Mouse (Mus musculus) gastrocnemius, postnatal 4 days (tissue): Measurements from ENCODE around the gene Oxct2b. TPM values are rescaled to one million over a fixed set of nuclear protein-coding genes. Genes with fewer than 3 reads are reported as not detected.

Source experiments
- total RNA-seq, 2 experiments: library from RNA; stranded (reverse); gene quantifications; 2 replicates each; pipeline ENCODE4 v1.2.3; 2021

Oxct2b gene
- total RNA-seq, 2 experiments from 2014 or later, result 0.15 TPM; not detected in 1

Other genes starting within 250 kb of the Oxct2b start
- 10 to 100 TPM; 87.1 to 87.8 TPM for gene Cap1, start 230.2 kb upstream of the Oxct2b start, total RNA-seq
- gene Mfsd2a, start 155.1 kb upstream of the Oxct2b start, total RNA-seq, result 1 to 10 TPM in 1 of 2 experiments, under 1 TPM in 1; 0.75 to 1.1 TPM
- 10 to 100 TPM in 1 of 2 experiments, 1 to 10 TPM in 1; 8.9 to 10.8 TPM for gene Mycl, start 120.6 kb upstream of the Oxct2b start, total RNA-seq
- 10 to 100 TPM; 14.1 to 15.8 TPM for gene Trit1, start 99.7 kb upstream of the Oxct2b start, total RNA-seq
- not detected for gene Bmp8b, start 11.1 kb upstream of the Oxct2b start, total RNA-seq
- 10 to 100 TPM; 32.8 to 34.6 TPM for gene Ppie, start 23.7 kb downstream of the Oxct2b start, total RNA-seq
- under 1 TPM; 0.29 to 0.36 TPM for gene Hpcal4, start 67.0 kb downstream of the Oxct2b start, total RNA-seq
- 1 to 10 TPM; 3.3 to 9.3 TPM for gene Nt5c1a, start 85.2 kb downstream of the Oxct2b start, total RNA-seq
- gene Heyl, start 117.3 kb downstream of the Oxct2b start, total RNA-seq, result 10 to 100 TPM; 25.9 to 30.8 TPM
- gene Pabpc4, start 146.1 kb downstream of the Oxct2b start, total RNA-seq, result 100 to 1,000 TPM; 209 to 262 TPM
- gene Oxct2a, start 207.4 kb downstream of the Oxct2b start, total RNA-seq, result not detected
- not detected for gene Bmp8a, start 227.0 kb downstream of the Oxct2b start, total RNA-seq